Mouse (Mus musculus) frontal cortex, postnatal 10 days (tissue): ENCODE results near the gene Mettl14.

Source experiments
- DNase-seq, 2 experiments: peaks; one replicate each; pipeline ENCODE4 v3.0.0; 2022; ENCODE audit warnings: low spot score in 2 of 2, mixed read lengths in 1 of 2

The Mettl14 gene

DNA sequence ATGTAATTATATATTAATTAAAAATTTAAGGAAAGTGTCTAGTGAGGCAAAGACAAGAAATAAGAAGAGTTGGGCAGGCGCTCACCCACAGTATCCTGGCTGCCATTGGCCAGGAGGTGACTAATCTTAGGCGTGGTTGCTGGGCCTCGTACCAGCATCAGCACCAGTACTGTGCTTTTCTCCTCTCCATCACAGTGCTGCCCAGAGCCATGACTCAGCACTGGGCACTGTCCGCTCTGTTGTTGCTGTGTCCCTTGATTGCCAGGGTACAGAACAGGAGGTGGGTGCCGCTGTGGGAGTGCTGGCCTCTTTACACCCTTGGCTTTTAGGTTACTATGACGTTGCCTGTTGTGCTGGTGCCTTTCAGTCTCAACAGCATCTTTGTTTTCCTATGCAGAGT lies 64.3 kb downstream of the Mettl14 start:
- DNase-seq: no peak

DNA sequence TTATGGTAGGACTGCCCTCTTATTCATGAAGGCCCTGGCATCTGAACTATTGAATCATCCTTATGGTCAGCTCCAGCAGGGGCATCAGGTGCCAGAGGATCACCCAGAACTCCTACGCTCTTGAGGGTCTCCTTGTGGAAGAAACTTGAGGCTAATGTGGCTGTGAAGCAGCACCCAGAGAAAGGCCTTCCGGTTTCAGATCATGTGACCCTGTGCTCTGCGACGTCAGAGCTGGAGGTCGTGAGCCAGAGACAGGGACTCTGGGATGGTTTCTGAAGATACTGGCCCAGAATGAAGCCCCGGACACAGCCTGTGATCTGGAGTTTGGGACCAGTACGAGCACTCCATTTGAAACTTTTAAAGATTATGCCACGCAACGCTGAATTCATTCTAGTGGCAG lies 65.6 kb downstream of the Mettl14 start:
- no peak for DNase-seq
